Mouse (Mus musculus): ENCODE measurements around the gene Rnf157. TPM values are rescaled to one million over a fixed set of nuclear protein-coding genes. Genes with fewer than 3 reads are reported as not detected.

Gene Rnf157
- polyA plus RNA-seq, 1 experiment from 2014 or later = 85.4 TPM

DNA sequence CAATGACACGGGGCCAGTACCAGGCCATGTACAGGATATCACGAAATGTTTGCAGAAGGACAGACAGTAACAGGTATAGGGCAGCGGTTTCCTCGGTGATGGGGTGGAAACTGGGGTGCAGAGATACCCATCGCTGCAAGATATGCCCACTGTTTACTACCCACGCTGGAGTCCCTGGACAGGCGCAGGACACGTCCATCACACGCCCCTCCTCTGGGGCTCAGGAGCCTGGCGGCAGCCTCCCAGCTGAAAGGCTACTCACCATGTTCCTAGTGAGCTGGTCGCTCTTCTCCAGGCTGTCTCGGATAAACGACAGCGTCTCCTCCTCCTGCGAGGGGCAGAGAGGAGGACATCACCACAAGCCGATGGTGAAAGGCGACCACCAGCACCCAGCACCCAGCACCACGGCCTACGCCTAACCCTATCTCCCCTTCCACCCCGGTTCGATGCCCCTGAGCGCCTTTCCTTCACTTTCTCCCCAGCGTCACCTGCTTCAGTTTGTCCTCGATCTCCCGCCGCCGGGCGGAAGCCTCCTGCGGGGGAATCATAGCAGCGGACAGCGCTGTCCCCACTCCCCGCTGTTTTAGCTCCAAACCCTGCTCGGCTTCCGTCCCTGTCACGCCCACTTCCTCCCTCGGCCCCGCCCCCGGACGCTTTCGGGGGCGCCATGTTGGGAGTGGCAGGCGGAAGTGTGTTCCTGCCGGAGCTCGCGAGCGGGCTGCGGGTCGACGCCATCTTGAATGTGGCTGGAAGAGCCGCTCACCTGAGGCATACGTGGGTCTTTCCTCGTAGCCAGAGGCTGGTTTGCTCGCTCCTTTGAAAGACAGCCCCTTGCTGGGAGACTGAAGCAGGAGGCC lies 106.5 kb downstream of the Rnf157 start:
- Histone ChIP-seq H3K27me3 (replicated peaks) (no peaks in the 10 kb centered on the region), H3K4me1 (peaks cover 21% of the 10 kb centered on the region), H3K36me3 (peaks cover 39% of the 10 kb centered on the region), H3K9ac (replicated peaks) (peak overlapping the region; percentile 79), H3K4me3 (replicated peaks) (peak overlapping the region; percentile 73), H3K4me2 (peak overlapping the region; percentile 71), H3K27ac (replicated peaks) (peak overlapping the region; percentile 70), H3K9me3 (replicated peaks) (no peaks in the 10 kb centered on the region)
- ATAC-seq (ENCODE audit: low FRiP score) = peak; percentile 94
- WGBS = 2% methylated on average over 53 of the region's 53 CpGs

DNA sequence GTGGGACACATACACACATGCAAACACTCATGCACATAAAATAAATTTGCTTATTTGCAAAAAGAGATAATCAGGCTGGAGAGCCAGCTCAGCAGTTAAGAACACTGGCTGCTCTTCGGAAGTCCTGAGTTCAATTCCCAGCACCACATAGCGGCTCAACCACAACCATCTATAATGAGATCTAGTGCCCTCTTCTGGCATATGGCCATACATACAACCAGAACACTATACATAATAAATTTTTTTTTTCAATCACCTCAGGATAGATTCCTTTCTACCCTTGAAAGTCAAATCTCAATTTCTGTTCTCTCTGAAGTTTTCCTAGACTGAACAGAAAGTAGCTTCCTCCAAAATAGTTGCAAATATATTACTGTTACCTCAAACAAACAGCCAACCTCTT lies 107.4 kb downstream of the Rnf157 start:
- Histone ChIP-seq H3K9ac (replicated peaks) (peak overlapping the region; percentile 79), H3K36me3 (peaks cover 48% of the 10 kb centered on the region), H3K27me3 (replicated peaks) (no peaks in the 10 kb centered on the region), H3K9me3 (replicated peaks) (no peaks in the 10 kb centered on the region), H3K27ac (replicated peaks) (no peak overlapping the region), H3K4me2 (peak overlapping the region; percentile 71), H3K4me1 (peaks cover 16% of the 10 kb centered on the region), H3K4me3 (replicated peaks) (peak overlapping the region; percentile 73)
- ATAC-seq (ENCODE audit: low FRiP score) = no peak
- WGBS = 100% methylated on average over 2 of the region's 2 CpGs

DNA sequence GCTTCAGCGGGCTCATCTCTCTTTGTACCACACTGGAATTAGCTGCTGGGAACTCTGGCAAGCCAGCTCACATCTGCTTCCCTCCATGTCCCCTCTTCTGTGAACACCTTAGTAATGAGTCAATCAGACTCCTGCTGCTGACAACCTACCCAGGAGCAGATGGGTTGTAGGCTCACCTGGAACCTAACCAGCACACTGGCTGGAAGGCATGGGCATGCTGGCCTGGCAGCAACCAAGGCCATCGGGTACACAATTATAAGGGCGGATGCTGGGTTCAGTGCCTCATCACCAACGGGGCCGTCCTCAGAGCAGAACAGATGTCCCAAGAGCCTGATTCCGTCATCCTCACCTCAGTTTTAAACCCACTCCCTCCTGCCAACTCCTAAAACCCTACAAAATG lies 114.2 kb downstream of the Rnf157 start:
- no peak overlapping the region for H3K9ac ChIP-seq (replicated peaks)
- H3K9me3 ChIP-seq (replicated peaks) = no peaks in the 10 kb centered on the region
- H3K4me1 ChIP-seq = no peaks in the 10 kb centered on the region
- no peak overlapping the region for H3K4me2 ChIP-seq
- no peaks in the 10 kb centered on the region for H3K27me3 ChIP-seq (replicated peaks)
- H3K27ac ChIP-seq (replicated peaks) = no peak overlapping the region
- ATAC-seq (ENCODE audit: low FRiP score) = no peak
- no peak overlapping the region for H3K4me3 ChIP-seq (replicated peaks)
- 94% methylated on average over 6 of the region's 6 CpGs for WGBS
- H3K36me3 ChIP-seq = peaks cover 94% of the 10 kb centered on the region

DNA sequence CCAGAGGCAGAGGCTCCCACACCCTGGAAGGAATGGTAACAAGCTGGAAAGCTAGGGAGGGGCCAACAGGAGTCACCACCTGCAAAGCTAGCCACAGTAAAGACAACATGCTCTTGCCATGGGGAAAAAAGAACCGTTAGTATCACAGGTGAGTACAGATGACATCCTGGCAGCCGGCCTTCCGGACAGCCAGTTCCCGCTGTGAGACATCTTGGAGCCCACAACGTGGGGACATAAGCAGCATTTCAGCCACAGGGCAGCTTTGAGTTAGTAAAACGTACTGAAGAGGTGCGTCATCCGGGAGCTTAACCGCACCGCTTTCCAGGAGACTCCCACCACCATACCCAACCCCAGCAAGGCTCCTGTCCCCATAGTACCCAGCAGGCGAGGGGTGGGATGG lies 114.6 kb downstream of the Rnf157 start:
- no peaks in the 10 kb centered on the region for H3K4me1 ChIP-seq
- 95% methylated on average over 11 of the region's 11 CpGs for WGBS
- H3K36me3 ChIP-seq = peaks cover 92% of the 10 kb centered on the region
- no peaks in the 10 kb centered on the region for H3K27me3 ChIP-seq (replicated peaks)
- H3K27ac ChIP-seq (replicated peaks) = no peak overlapping the region
- H3K9me3 ChIP-seq (replicated peaks) = no peaks in the 10 kb centered on the region
- H3K4me2 ChIP-seq = no peak overlapping the region
- H3K9ac ChIP-seq (replicated peaks) = no peak overlapping the region
- ATAC-seq (ENCODE audit: low FRiP score) = no peak
- no peak overlapping the region for H3K4me3 ChIP-seq (replicated peaks)

DNA sequence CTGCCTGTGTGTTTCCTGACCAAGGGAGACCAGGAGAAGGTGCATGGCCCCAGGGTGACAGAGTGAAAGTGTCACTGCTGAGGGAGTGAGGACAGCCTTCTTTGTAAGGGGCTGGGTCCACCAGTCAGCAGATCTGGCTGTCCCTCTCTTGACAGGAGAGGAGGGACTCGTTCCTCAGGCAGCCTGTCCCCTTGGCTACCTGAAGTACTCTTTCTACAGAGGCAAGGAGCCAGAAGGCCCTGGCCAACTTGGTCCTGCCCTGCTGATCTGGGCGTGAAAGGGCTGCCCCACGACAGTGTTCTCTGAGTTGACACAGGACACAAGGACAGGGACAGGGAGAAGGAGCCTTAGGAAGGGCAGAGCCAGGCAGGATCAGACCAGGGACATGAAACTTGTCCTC lies 115.8 kb downstream of the Rnf157 start:
- H3K4me3 ChIP-seq (replicated peaks) = no peak overlapping the region
- no peak overlapping the region for H3K27ac ChIP-seq (replicated peaks)
- H3K36me3 ChIP-seq = peaks cover 90% of the 10 kb centered on the region
- no peaks in the 10 kb centered on the region for H3K27me3 ChIP-seq (replicated peaks)
- H3K9me3 ChIP-seq (replicated peaks) = no peaks in the 10 kb centered on the region
- H3K9ac ChIP-seq (replicated peaks) = no peak overlapping the region
- no peaks in the 10 kb centered on the region for H3K4me1 ChIP-seq
- H3K4me2 ChIP-seq = no peak overlapping the region
- no peak for ATAC-seq (ENCODE audit: low FRiP score)
- 86% methylated on average over 3 of the region's 3 CpGs for WGBS

DNA sequence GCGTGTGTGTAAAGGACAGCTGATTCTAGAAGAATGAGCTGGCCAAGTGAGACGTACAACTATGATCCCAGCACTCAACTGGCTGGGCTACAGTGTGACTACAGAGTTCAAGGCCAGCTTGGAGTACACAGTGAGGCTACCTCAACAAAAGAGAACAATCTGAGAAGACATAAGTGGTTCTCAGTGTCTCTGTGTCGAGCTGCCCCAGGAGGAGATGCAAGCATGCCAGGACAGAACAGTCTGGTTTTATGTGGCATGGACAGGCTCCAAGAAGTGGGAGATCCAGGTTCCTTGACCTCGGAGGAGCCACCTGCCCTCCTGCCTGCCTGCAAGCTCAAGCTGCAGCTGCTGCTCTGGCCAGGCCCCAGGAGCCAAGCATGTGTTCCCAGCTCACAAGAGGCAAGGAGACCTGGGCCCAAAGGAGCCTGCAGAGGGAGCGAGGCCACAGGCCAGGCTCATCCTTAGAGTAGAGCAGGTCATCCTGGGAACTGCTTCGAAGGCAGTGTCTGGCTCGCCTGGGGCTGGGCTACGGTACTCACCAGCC lies 116.6 kb downstream of the Rnf157 start:
- H3K27me3 ChIP-seq (replicated peaks) = no peaks in the 10 kb centered on the region
- no peak overlapping the region for H3K27ac ChIP-seq (replicated peaks)
- 88% methylated on average over 8 of the region's 8 CpGs for WGBS
- peaks cover 90% of the 10 kb centered on the region for H3K36me3 ChIP-seq
- H3K4me1 ChIP-seq = no peaks in the 10 kb centered on the region
- no peak for ATAC-seq (ENCODE audit: low FRiP score)
- H3K9me3 ChIP-seq (replicated peaks) = no peaks in the 10 kb centered on the region
- no peak overlapping the region for H3K4me2 ChIP-seq
- no peak overlapping the region for H3K4me3 ChIP-seq (replicated peaks)
- no peak overlapping the region for H3K9ac ChIP-seq (replicated peaks)

DNA sequence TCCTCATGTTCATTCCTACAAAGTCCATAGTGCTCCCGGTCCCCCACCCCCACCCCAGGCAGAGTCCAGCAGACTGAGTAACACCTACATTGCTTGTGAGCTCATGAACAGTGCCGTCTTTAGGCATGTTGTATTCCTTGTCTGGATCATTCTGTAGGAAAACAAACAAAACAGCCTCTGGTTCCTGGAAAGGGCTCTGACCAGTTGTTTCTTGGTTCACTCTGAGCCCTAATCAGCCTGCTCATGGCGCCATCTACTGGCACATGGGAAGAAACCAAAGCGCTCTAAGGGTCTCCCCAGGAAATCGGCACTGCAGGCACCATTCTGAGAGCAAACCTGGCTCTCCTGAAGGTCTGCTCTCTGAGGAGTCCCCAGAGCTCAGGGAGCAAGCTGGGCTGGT lies 118.5 kb downstream of the Rnf157 start:
- no peak overlapping the region for H3K27ac ChIP-seq (replicated peaks)
- ATAC-seq (ENCODE audit: low FRiP score) = no peak
- WGBS = 33% methylated on average over 5 of the region's 5 CpGs
- H3K36me3 ChIP-seq = peaks cover 90% of the 10 kb centered on the region
- no peak overlapping the region for H3K4me2 ChIP-seq
- no peaks in the 10 kb centered on the region for H3K27me3 ChIP-seq (replicated peaks)
- no peak overlapping the region for H3K9ac ChIP-seq (replicated peaks)
- no peak overlapping the region for H3K4me3 ChIP-seq (replicated peaks)
- no peaks in the 10 kb centered on the region for H3K9me3 ChIP-seq (replicated peaks)
- no peaks in the 10 kb centered on the region for H3K4me1 ChIP-seq

DNA sequence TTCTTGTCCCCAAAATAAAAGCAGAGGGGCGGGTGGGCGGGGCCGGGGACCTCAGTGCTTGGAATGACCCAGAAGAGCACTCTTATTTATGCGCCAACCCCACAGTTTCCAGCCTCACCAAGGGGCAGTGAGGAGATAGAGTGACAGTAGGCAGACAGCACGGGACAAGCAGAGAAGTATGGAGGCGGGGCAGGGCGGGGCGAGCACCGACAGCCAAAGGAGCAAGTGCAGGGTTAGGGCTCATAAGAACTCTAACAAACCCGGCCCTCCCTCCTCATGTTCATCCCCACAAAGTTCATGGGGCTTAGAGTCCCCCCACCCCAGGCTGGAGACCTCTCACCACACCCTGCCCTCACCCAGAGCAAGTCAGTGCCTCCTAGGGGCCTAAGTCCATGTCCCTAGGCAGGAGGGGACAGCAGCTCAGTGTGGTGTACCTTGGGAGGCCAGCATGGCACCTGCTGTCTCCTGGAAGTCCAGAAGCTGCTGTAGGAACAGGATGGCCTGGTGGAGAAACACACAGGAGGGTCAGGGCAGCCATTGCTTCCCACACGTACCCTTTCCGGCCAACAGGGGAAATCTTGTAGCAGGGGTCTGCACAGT lies 119.2 kb downstream of the Rnf157 start:
- Histone ChIP-seq H3K27ac (replicated peaks) (no peak overlapping the region), H3K27me3 (replicated peaks) (no peaks in the 10 kb centered on the region), H3K4me2 (no peak overlapping the region), H3K36me3 (peaks cover 92% of the 10 kb centered on the region), H3K4me3 (replicated peaks) (no peak overlapping the region), H3K9ac (replicated peaks) (no peak overlapping the region), H3K4me1 (no peaks in the 10 kb centered on the region), H3K9me3 (replicated peaks) (no peaks in the 10 kb centered on the region)
- no peak for ATAC-seq (ENCODE audit: low FRiP score)
- 83% methylated on average over 12 of the region's 12 CpGs for WGBS

DNA sequence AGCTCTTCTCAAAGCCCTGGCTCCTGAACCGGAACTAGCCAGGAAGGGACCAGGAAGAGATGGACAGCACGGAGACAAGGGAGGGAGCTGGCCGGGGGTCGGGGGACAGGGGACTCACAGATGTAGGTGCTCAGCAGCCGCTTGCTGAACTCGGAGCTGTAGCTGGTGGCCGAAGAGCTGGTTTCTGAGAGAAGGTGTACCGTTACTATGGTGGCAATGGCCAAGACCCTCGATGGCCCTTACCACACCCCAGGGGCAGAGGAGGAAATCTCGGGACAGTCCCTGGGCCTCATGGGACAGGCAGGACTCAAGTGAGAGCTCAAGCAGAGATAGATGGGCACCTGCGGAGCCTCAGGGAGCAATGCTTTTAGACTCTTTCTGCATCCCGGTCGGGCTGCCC lies 120.4 kb downstream of the Rnf157 start:
- Histone ChIP-seq H3K27me3 (replicated peaks) (no peaks in the 10 kb centered on the region), H3K36me3 (peaks cover 93% of the 10 kb centered on the region), H3K4me3 (replicated peaks) (no peak overlapping the region), H3K4me2 (no peak overlapping the region), H3K9ac (replicated peaks) (no peak overlapping the region), H3K9me3 (replicated peaks) (no peaks in the 10 kb centered on the region), H3K4me1 (no peaks in the 10 kb centered on the region), H3K27ac (replicated peaks) (no peak overlapping the region)
- WGBS = 94% methylated on average over 13 of the region's 13 CpGs
- ATAC-seq (ENCODE audit: low FRiP score) = no peak

DNA sequence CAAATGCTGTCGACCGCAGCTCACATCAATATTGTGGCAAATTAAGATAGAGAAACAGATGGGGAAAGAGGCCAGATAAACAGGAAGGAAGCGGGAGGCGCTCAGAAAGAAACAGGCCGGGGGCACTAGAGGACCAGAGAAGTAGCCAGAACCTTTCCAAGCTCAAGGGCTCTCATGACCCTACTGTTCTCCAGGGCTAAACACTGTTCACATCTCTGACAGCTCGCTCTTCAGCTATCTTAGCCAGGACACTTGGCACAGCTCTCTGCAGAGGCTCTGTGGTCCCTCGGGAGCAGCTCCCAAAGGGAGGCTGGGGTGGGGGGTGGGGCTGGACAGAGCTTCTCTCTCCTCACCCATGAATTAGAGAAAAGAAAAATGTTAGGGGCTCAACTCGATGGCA lies 122.3 kb downstream of the Rnf157 start:
- Histone ChIP-seq H3K27ac (replicated peaks) (no peak overlapping the region), H3K9me3 (replicated peaks) (no peaks in the 10 kb centered on the region), H3K4me3 (replicated peaks) (no peak overlapping the region), H3K36me3 (peaks cover 78% of the 10 kb centered on the region), H3K4me2 (no peak overlapping the region), H3K4me1 (no peaks in the 10 kb centered on the region), H3K27me3 (replicated peaks) (peaks cover 2% of the 10 kb centered on the region; the same call in 1 of the 2 replicates), H3K9ac (replicated peaks) (no peak overlapping the region)
- WGBS = 79% methylated on average over 8 of the region's 8 CpGs
- ATAC-seq (ENCODE audit: low FRiP score) = no peak

DNA sequence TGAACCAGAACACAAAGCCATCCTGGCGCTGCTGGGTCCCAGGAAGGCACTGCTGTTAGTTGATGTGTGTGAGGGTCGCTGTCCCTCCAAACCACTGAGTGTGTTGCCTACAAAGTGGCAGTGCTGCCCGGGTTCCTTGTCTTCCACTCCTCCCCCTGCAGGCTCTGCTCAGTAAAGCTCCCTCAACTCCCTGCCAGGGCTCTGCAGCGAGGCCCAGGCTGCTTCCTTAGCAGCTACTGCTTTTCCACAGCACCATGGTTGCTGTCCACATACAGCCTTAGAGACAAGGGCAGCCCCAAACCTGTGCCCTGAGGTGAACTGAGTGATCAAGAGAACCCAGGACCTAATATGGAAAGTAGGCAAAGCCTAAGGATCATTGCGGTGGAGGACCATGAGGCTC lies 125.5 kb downstream of the Rnf157 start:
- Histone ChIP-seq H3K27ac (replicated peaks) (no peak overlapping the region), H3K4me3 (replicated peaks) (no peak overlapping the region), H3K27me3 (replicated peaks) (peaks cover 34% of the 10 kb centered on the region), H3K36me3 (peaks cover 53% of the 10 kb centered on the region), H3K4me2 (no peak overlapping the region), H3K9me3 (replicated peaks) (no peaks in the 10 kb centered on the region), H3K4me1 (peaks cover 8% of the 10 kb centered on the region), H3K9ac (replicated peaks) (no peak overlapping the region)
- WGBS = 79% methylated on average over 5 of the region's 5 CpGs
- ATAC-seq (ENCODE audit: low FRiP score) = no peak

Measured in neural tube, embryonic 15.5 days (tissue).